Mouse (Mus musculus): ENCODE data around the gene Rps19.
A peak's percentile ranks its signal among the peaks of the same experiment; 100 is the strongest.

Gene Rps19

DNA sequence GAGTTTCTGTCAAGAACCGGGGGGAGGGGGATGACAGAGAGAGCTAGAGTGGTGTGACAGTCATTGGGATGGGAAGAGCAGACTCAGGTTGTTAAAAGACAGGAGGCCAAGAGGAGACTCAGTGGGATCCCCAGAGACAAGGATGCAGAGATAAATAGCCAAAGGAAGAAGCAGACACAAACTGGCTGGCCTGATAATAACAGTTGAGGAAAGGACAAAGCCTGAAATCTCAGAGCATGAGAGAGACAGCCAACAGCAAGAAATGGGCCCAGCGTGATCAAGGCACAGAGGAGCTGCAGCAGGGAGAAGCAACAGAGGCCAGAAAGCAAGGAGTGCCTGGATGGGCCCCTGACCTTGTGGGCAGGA is 18.1 kb downstream of the Rps19 start:
- DNase-seq (ENCODE audit: low read depth in 2 of 2, low spot score in 2 of 2): no peak

DNA sequence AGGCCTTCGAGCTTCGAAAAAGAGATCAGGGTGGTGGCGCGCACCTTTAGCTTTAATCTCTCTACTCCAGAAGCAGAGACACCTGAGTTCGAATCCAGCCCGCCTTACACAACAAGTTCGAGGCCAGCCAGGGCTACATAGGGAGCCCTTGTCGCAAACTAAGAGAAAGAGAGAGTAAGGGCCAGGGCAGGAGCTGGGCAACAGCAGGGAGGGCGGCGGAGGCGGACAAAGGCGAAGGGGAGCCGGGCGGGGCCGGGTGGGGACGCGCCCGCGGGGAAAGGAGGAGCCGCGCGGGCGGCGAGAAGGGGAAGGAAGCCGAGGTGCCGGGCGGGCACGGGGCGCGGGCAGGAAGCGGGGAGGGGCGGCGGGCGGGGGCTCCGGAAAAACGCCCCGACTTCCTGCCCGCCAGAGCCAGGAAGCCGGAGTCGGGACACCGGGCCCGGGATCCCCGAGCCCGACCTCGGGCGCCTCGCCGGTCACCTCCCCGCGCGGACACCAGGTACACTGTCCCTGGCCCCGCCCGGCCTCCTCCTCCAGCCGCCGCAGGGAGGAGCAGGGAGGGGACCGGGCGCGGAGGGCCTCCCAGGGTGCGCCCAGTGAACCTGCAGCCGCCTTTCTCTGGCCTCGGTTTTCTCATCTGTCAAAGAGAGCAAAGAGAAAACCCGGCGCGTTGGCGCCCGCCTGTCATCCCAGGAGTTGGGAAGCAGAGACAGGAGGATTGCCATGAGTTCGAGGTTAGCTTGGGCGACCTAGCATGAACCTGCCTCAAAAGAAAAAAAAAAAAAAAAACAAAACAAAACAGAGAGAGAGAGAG is 18.7 kb downstream of the Rps19 start, which contains the start of gene Arhgef1:
Gene Arhgef1, plus strand, starts transcription at position 283 of the 814 bp plus-strand sequence.
- DNase-seq (ENCODE audit: low read depth in 2 of 2, low spot score in 2 of 2): peak; percentile 30 to 54

DNA sequence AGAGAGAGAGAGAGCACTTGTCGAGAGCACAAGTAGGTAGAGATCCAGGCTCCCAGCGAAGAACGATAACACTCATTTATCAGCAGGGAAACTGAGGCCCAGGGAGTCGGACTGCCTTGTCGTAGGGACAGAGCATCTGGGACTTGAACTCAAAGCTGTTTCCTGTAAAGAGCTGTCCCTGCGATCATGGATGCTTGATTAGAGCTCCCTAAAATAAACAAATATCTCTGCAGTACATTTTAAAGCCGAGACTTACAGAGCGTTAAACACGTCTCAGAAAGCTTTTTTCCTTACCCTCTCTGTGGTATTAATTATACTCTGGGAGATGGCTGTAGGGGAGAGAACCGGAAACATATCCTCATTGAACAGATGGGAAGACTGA is 19.3 kb downstream of the Rps19 start:
- peak in 1 of 2 experiments; percentile 12 for DNase-seq (ENCODE audit: low read depth in 2 of 2, low spot score in 2 of 2)

DNA sequence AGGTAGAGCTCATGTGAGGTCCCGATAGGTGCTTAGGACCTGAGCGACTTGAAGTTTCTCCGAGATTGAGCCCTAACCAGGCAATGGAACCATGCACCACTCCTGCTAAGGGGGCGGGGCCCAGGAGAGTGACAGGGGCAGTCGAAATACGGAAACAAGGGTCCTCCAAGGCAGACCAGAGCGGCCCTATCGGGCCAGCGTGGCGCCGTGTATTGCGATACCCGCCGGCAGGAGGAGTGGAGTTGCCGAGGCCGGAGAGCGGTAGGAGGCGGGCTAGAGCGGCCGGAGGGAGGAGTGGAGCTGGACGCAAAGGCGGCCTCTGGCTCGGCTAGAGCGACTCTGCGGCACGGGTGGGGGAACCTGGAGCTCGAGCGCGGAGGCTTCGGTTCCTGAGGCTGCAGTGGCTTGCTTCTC is 19.9 kb downstream of the Rps19 start:
- DNase-seq (ENCODE audit: low read depth in 2 of 2, low spot score in 2 of 2): peak; percentile 91 to 94

DNA sequence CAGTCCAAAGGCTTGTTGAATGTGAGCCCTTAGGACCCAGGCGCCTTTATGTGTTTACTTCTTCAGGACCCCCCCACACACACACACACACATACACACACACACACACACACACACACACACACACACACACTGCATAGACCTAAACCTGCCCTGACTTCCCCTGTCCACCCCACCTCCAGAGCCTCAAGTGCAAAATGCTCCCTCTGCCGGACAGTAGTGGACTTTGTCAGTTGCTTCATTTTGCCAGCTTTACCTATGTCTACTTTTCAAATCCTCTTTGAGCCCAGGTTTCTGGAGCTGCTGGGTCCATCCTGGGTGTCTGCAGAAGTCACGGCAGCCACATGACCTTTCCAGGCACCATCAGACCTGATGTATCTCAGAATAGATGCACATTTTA is 20.8 kb downstream of the Rps19 start:
- peak; percentile 45 to 54 for DNase-seq (ENCODE audit: low read depth in 2 of 2, low spot score in 2 of 2)

DNA sequence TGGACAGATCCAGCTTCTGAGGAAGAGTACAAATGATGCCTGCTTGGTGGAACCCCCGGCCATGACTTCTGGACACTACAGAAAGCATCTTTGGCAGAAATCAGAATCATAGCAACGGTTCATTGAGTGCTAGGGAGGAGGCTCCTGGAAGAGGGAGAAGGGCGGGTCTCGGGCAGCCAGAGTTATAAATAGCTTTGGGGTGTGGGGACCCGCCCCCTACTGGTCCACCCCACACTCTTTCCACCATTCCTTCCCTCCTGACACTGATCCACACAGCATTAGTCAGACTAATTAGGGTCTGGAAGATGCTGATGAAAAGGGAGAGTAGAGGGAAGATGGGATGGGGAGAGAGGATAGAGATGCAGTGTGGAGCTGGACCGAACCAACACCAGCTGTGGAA is 22.4 kb downstream of the Rps19 start:
- DNase-seq (ENCODE audit: low read depth in 2 of 2, low spot score in 2 of 2): no peak

DNA sequence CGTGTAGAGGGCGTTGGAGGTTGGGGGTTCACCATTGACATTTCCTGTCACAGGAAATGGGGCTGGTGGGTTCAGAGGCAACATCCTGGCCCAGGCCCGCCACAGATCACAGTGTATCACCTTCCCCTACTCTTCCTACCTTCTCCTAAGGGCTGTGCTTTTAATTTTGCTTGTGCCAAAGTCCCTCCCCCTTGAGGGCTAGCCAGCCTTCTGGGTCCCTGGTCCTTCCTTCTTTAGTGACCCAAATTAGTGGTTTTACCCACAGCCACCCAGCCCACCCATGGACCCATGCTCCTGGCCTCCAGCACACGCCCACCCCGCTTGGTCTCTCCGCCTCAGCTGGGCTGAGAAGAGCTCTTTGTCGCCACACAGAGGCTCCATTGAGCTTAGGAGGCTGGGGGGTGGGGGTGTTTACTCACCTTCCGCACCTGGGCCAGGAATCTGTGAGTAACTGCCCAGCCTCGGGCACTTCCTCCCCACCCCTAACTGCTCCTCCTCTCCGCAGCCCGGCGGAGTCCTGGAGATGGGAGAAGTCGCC is 23.1 kb downstream of the Rps19 start:
- peak; percentile 79 to 81 for DNase-seq (ENCODE audit: low read depth in 2 of 2, low spot score in 2 of 2)

DNA sequence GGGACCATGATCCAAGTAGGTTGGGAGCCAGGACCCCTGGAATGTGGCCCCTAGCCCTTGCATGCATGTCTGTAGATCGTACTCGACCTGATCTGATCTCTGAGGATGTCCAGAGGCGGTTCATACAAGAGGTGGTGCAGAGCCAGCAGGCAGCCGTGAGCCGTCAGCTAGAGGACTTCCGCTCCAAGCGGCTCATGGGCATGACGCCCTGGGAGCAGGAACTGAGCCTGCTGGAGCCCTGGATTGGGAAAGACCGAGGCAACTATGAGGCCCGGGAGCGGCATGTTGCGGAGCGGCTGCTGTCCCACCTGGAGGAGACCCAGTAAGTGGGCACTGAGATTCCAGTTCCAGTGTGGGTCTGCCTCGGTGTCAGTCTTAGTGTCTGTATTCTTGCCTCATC is 28.3 kb downstream of the Rps19 start:
- DNase-seq (ENCODE audit: low read depth in 2 of 2, low spot score in 2 of 2): no peak

DNA sequence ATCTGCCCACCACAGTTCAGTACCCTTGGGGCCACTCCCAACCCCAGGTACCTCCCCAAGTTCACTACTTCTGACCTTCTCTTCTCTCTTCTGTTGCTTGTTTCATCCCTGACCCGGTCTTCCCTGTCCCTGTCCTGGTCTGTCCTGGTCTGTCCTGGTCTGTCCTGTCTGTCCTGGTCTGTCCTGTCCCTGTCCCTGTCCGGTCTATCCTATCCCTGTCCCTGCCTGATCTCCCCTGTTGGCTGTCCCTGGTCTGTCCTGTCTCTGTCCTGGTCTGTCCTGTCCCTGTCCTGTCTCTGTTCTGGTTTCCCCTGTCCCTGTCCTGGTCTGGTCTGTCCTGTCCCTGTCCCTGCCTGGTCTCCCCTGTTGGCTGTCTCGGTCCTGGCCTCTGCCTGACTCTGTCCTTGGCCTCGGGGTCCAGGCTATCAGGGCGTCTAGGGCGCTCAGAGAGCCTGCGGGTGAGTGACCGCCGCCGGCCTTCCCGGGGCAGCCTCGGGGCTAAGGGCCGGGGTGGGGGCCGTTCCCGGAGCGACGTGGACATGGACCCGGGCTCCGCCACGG is 34.7 kb downstream of the Rps19 start:
- no peak for DNase-seq (ENCODE audit: low read depth in 2 of 2, low spot score in 2 of 2)

DNA sequence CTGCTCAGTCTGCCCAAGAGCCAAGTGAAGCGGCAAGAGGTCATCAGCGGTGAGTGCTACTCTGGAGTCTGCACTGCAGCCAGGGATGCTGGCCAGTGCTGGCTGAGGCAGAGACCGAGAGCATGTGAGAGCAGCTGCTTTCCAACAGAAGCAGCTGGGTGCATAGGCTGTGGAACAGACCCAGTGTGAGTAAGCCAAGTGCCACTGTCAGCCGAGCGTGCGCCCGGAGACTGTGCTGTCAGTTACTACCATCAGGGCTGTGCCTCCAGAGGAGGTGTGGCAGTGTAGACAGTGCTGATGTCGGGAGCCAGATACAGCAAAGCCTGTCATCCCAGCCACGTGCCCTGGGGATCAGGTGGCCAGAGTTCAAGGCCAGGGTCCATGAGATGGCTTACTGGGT is 35.6 kb downstream of the Rps19 start:
- no peak for DNase-seq (ENCODE audit: low read depth in 2 of 2, low spot score in 2 of 2)

DNA sequence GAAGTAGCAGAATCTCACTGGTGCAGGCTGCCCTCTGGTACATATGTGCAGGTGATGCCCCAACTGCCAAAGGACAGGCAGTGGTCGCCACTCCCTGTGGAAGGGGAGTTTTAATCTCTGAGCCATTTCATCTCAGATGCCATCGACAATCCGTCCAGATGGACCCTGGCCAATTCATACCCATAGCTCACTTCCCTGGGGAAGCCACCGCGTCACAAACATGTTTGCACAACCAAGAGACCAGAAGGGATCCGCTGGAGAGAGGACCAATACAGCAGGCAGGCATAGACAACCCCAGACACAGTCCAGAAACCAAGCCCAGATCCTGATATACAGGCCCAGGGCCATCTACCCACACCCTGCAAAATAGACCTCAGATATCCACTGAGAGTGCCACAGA is 46.3 kb downstream of the Rps19 start:
- DNase-seq (ENCODE audit: low read depth in 2 of 2, low spot score in 2 of 2): no peak

DNA sequence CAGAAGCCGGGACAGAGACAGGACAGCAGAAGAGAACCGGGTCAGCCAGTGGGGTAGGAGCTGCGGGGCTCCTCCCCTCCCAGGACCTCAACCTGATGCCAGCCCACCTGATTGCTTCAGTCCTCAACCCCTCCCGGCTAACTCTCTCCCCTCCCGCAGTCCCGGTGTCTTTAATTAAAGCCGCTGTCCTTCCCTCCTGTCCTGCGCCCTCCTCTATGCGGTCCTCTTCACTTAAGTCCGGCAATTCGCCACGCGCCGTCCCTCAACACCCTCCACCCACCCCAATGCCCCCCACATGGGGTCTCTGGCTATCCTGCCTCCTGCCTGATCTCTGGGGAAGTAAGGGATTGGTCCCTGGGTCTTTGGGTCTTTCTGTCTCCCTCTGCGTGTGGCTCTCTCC is 47.5 kb downstream of the Rps19 start:
- no peak for DNase-seq (ENCODE audit: low read depth in 2 of 2, low spot score in 2 of 2)
